Mouse (Mus musculus) central nervous system, embryonic 14 days (tissue): ENCODE results near the gene Atrip. TPM values are rescaled to one million over a fixed set of nuclear protein-coding genes. Genes with fewer than 3 reads are reported as not detected.

ENCODE experiments used
- polyA plus RNA-seq: library from polyadenylated mRNA; depleted of rRNA; stranded (reverse); fragments of >200 nt; gene quantifications from 2 replicates; pipeline ENCODE4 v1.2.3, GENCODE M21; 2012; rRNA removed

Gene Atrip
- polyA plus RNA-seq = 40.4 and 41.3 TPM in 2 replicates

GRCm38 (mm10) chr9:109073661-109074573 is at the start of gene Atrip:
Gene Atrip (minus strand): TSS chr9:109074124.

DNA sequence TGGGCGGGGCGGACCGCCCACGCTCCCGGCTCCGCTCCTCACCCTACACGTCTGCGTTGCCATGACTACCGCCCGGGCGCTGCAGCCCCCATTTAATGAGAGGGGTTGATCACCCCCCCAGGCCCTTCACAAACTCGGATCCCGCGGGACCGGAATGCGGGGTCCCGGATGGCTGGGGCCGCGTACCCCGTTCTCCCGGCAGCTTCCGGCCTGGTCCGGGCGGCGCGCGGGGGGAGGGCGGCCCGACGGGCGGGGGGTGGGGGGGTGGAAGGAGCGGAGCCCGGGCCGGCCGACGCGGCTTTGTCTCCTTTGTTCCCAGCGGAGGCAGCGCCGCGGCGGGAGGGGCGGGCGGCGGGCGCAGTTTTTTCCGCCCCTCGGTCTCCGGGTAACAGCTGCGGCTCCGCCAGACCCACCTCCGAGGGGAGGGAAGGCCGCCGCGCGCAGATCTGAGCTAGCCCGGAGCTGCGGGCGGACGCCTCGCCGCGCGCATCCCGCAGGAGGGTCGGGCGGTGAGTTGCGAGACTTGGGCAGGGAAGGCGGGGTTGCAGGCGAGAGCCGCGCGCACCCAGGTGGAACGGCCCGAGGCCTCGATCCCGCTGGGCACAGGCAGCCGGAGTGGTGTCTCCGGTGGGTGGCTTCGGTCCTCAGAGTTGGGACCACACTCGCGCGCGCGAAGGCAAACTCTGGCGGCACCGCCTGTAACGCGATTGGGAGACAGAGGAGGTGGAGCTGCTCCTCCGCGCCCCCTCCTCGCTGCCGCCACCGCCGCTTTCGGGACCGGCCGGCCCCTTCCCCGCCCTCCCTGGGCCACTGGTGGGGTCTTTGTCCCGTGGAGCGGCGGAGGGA is 21.4 kb upstream of the Atrip start, which contains the start of gene Plxnb1:
Plxnb1 (plus strand) TSS at position 253 of the 846 bp plus-strand sequence.

DNA sequence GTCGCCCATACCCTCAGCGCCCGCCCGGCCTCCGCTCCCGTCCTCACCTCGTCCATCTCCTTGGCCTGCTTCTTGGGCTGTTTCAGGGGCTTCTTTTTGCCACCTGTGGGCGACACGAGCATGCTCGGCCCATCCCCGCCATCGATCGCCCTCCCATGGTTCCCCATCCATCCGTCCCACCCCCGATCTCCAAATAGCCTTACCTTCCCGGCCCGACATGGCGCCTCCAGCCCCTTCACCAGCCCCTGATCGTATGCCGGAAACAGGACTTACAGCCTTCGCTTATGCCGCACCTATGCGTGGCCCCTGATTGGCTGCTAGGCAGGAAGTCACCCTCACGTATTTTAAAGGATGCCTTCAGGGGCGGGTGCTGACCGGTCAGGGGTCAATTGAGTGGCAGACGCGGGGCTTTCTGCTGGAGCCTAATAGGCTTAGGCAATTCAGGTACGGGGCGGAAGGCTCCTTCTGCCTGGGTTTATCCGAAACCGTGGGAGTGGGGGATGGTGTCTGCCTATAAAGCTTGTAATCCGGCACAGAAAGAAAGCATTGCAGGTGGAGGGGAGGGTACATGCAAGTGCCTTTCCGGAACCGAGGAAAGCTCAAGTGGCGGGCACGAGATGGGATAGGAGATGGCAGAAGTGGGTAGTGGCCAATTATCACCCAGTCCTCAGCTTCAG is 8.3 kb upstream of the Atrip start, which contains the start of the genes Ccdc51 and Tma7:
Ccdc51 (plus strand) TSS at position 370 of the 677 bp plus-strand sequence.
Tma7 (minus strand) TSS at position 464 of the 677 bp plus-strand sequence.

DNA sequence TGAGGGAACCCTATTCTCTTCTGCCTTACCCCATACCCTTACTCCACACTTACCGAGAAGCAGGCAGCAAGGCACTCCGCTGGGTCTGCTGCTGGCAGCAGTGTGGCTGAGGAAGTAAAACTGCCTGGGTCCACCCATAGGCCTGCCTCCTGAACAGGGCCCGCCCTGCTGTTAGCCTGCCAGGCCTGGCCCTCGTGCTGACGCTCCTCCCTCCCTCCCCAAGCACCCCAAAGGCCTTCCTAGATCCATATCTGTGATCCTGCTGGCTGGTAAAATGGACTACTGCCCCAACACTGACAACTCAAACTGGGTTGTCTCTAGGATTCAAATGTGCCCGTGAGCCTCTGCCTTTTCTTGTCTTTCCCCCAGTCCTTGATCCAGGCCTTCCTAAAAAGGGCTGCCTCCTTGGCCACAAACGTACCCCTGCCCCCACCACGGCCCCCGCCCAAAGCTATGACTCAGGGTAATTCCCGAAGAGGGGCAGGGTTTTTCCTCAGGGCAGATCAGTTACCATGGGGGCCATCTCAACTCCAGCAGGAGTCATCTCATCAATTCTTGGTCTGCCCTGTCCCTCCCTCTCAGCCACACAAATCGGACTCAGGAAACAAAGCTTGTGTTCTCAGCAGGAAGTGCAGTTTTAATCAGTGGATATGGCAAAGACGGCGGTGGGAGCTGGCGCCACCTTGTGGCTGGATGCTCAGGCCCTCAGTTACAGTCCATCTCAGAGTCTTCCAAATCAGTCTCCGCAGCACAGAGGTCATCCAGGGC is 14.6 kb downstream of the Atrip start, which contains the start of gene Trex1:
Trex1 (minus strand) TSS at position 599 of the 768 bp plus-strand sequence.

GRCm38 (mm10) chr9:109038086-109038895 is 35.6 kb downstream of the Atrip start, which contains the start of gene Shisa5:
Gene Shisa5 (plus strand): TSS chr9:109038565.

Other genes starting within 250 kb of the Atrip start
- 88.2 and 100 TPM in 2 replicates for gene Celsr3, start 247.8 kb downstream of the Atrip start, polyA plus RNA-seq
- gene Slc26a6, start 220.8 kb downstream of the Atrip start, polyA plus RNA-seq = 20.6 and 22.4 TPM in 2 replicates
- 0.72 and 0.84 TPM in 2 replicates for gene Tmem89, start 159.5 kb downstream of the Atrip start, polyA plus RNA-seq
- gene Uqcrc1, start 137.5 kb downstream of the Atrip start, polyA plus RNA-seq = 340 and 342 TPM in 2 replicates
- 6.8 and 12.8 TPM in 2 replicates for gene Col7a1, start 120.5 kb downstream of the Atrip start, polyA plus RNA-seq
- gene Ucn2, start 88.1 kb downstream of the Atrip start, polyA plus RNA-seq = 0.34 and 1.1 TPM in 2 replicates
- gene Pfkfb4, start 82.3 kb downstream of the Atrip start, polyA plus RNA-seq = 26.4 and 26.7 TPM in 2 replicates
- gene Shisa5, start 35.6 kb downstream of the Atrip start, polyA plus RNA-seq = 60.7 and 85.5 TPM in 2 replicates
- gene Trex1, start 14.4 kb downstream of the Atrip start, polyA plus RNA-seq = 38.3 and 41.3 TPM in 2 replicates
- gene Ccdc51, start 8.4 kb upstream of the Atrip start, polyA plus RNA-seq = 10.2 and 10.5 TPM in 2 replicates
- 256 and 271 TPM in 2 replicates for gene Tma7, start 8.5 kb upstream of the Atrip start, polyA plus RNA-seq
- gene Plxnb1, start 21.3 kb upstream of the Atrip start, polyA plus RNA-seq = 67.0 and 68.2 TPM in 2 replicates
- not detected in 2 replicates for gene Fbxw21, start 87.9 kb upstream of the Atrip start, polyA plus RNA-seq
- not detected in 2 replicates for gene Fbxw13, start 121.9 kb upstream of the Atrip start, polyA plus RNA-seq
- gene Fbxw20, start 160.6 kb upstream of the Atrip start, polyA plus RNA-seq = 0.02 TPM in 1 of 2 replicates, not detected in the other
- gene Fbxw14, start 213.6 kb upstream of the Atrip start, polyA plus RNA-seq = not detected in 2 replicates